In genomic region chr9:104269349-104269871, GRCm38 (mm10) we compare ENCODE assay signal across 8 mouse cellular contexts. TPM values are rescaled to one million over a fixed set of nuclear protein-coding genes. Genes with fewer than 3 reads are reported as not detected.
DNase-seq lines count a peak whose midpoint lies in the region; ATAC-seq lines count a peak whose summit lies in the region.

No protein-coding gene starts in this region.

- no peaks in the 10 kb centered on the region for H3K36me3 ChIP-seq in midbrain, embryonic 11.5 days (ENCODE audit: control insufficient read depth, insufficient read depth, low read length)
- no peaks in the 10 kb centered on the region for H3K36me3 ChIP-seq in midbrain, embryonic 16.5 days (ENCODE audit: control insufficient read depth, insufficient read depth, low read length)
- no peaks in the 10 kb centered on the region for H3K36me3 ChIP-seq in liver, embryonic 12.5 days
- H3K36me3 ChIP-seq in stomach, embryonic 15.5 days, result no peaks in the 10 kb centered on the region

- no peaks in the 10 kb centered on the region for H3K9me3 ChIP-seq in midbrain, embryonic 11.5 days (ENCODE audit: control insufficient read depth, low read length)
- no peaks in the 10 kb centered on the region for H3K9me3 ChIP-seq in midbrain, embryonic 16.5 days (replicated peaks; ENCODE audit: control insufficient read depth, low read length, poor library complexity, severe bottlenecking)
- no peaks in the 10 kb centered on the region for H3K9me3 ChIP-seq in liver, embryonic 12.5 days (replicated peaks)
- H3K9me3 ChIP-seq in stomach, embryonic 15.5 days, result no peaks in the 10 kb centered on the region

- peak; percentile 42; the same call in 1 of the 2 replicates for ATAC-seq in midbrain, embryonic 11.5 days (ENCODE audit: low FRiP score)
- ATAC-seq in midbrain, embryonic 16.5 days, result no peak
- ATAC-seq in liver, embryonic 12.5 days, result no peak
- peak; percentile 66; the same call in 1 of the 2 replicates for ATAC-seq in stomach, embryonic 15.5 days (ENCODE audit: insufficient read depth, low FRiP score, low read depth)
- no peak for ATAC-seq in cerebellum, adult (ENCODE audit: insufficient number of reproducible peaks, low FRiP score, low TSS enrichment)

- no peaks in the 10 kb centered on the region for H3K27me3 ChIP-seq in midbrain, embryonic 11.5 days (ENCODE audit: control insufficient read depth, insufficient read depth, low read length)
- no peaks in the 10 kb centered on the region; the same call in 1 of the 2 replicates for H3K27me3 ChIP-seq in midbrain, embryonic 16.5 days (ENCODE audit: control insufficient read depth, insufficient read depth, low read depth, low read length)
- H3K27me3 ChIP-seq in liver, embryonic 12.5 days (replicated peaks), result no peaks in the 10 kb centered on the region
- no peaks in the 10 kb centered on the region for H3K27me3 ChIP-seq in stomach, embryonic 15.5 days (replicated peaks)

- H3K4me3 ChIP-seq in midbrain, embryonic 11.5 days (ENCODE audit: low read depth, low read length), result no peak overlapping the region
- H3K4me3 ChIP-seq in midbrain, embryonic 16.5 days (ENCODE audit: low read depth, low read length), result no peak overlapping the region
- no peak overlapping the region for H3K4me3 ChIP-seq in liver, embryonic 12.5 days
- H3K4me3 ChIP-seq in stomach, embryonic 15.5 days (replicated peaks), result no peak overlapping the region

- H3K27ac ChIP-seq in midbrain, embryonic 11.5 days (ENCODE audit: low read depth, low read length), result peak overlapping the region; percentile 20; the same call in 1 of the 2 replicates
- no peak overlapping the region for H3K27ac ChIP-seq in midbrain, embryonic 16.5 days (ENCODE audit: low read length)
- no peak overlapping the region for H3K27ac ChIP-seq in liver, embryonic 12.5 days
- H3K27ac ChIP-seq in stomach, embryonic 15.5 days, result no peak overlapping the region

- no peak overlapping the region for H3K4me2 ChIP-seq in midbrain, embryonic 11.5 days
- no peak overlapping the region for H3K4me2 ChIP-seq in midbrain, embryonic 16.5 days (ENCODE audit: low read length)
- peak overlapping the region; percentile 25 for H3K4me2 ChIP-seq in liver, embryonic 12.5 days
- H3K4me2 ChIP-seq in stomach, embryonic 15.5 days, result peak overlapping the region; percentile 8; the same call in 1 of the 2 replicates

- DNase-seq in frontal cortex, adult 2 months (ENCODE audit: extremely low spot score in 1 of 2, low spot score in 1 of 2), result peak; percentile 55 to 64
- DNase-seq in frontal cortex, postnatal 10 days (ENCODE audit: low spot score in 2 of 2), result no peak
- no peak for DNase-seq in midbrain, embryonic 11.5 days (ENCODE audit: low spot score, missing footprints)
- DNase-seq in ovary, postnatal 36 days (ENCODE audit: low spot score), result no peak

- WGBS in midbrain, embryonic 11.5 days, result 38% methylated on average over 10 of the region's 10 CpGs
- WGBS in midbrain, embryonic 16.5 days, result 29% methylated on average over 10 of the region's 10 CpGs
- WGBS in liver, embryonic 12.5 days (ENCODE audit: insufficient replicate concordance), result 22% methylated on average over 10 of the region's 10 CpGs
- WGBS in stomach, embryonic 15.5 days, result 16% methylated on average over 10 of the region's 10 CpGs

- H3K9ac ChIP-seq in midbrain, embryonic 11.5 days (ENCODE audit: low read length), result 0 out of 2 replicates have a peak overlapping the region, but pooled peaks have one; percentile 2
- no peak overlapping the region for H3K9ac ChIP-seq in midbrain, embryonic 16.5 days (ENCODE audit: low read depth, low read length)
- H3K9ac ChIP-seq in liver, embryonic 12.5 days, result no peak overlapping the region
- no peak overlapping the region for H3K9ac ChIP-seq in stomach, embryonic 15.5 days

- no peaks in the 10 kb centered on the region for H3K4me1 ChIP-seq in midbrain, embryonic 11.5 days (ENCODE audit: control insufficient read depth, insufficient read depth, low read length)
- H3K4me1 ChIP-seq in midbrain, embryonic 16.5 days (ENCODE audit: control insufficient read depth, insufficient read depth, low read length), result no peaks in the 10 kb centered on the region
- peaks cover 6% of the 10 kb centered on the region; the same call in 1 of the 2 replicates for H3K4me1 ChIP-seq in liver, embryonic 12.5 days
- H3K4me1 ChIP-seq in stomach, embryonic 15.5 days, result no peaks in the 10 kb centered on the region

RNA-seq across cellular contexts. Expression of gene Dnajc13, which starts 6.7 kb away (rescaled TPM):
- polyA plus RNA-seq in frontal cortex, adult 2 months (2012; rRNA removed), result 66.2 and 79.7 TPM in 2 replicates
- 22.9 and 25.8 TPM in 2 replicates for polyA plus RNA-seq in midbrain, embryonic 11.5 days (2014; fragmentation: Nextera tagmentation; extraction: Ambion mirVana)
- polyA plus RNA-seq in midbrain, embryonic 16.5 days (2015; fragmentation: Nextera tagmentation; extraction: Ambion mirVana), result 20.0 and 21.0 TPM in 2 replicates
- 11.6 and 12.1 TPM in 2 replicates for polyA plus RNA-seq in liver, embryonic 12.5 days (2016; fragmentation: Nextera tagmentation; extraction: Ambion mirVana)
- 18.3 and 18.9 TPM in 2 replicates for polyA plus RNA-seq in stomach, embryonic 15.5 days (2015; fragmentation: Nextera tagmentation; extraction: Ambion mirVana)

Comparison
In these comparisons a context has a peak if more than half of its experiments do, and no peak if none do; other contexts are left out.
1. DNase-seq: peak in frontal cortex, adult 2 months (2 of 2); none in frontal cortex, postnatal 10 days (0 of 2), midbrain, embryonic 11.5 days (single experiment) and ovary, postnatal 36 days (single experiment).
2. ATAC-seq: peak in midbrain, embryonic 11.5 days (single experiment) and stomach, embryonic 15.5 days (single experiment); none in midbrain, embryonic 16.5 days (single experiment), liver, embryonic 12.5 days (single experiment) and cerebellum, adult (single experiment).
3. H3K4me2 ChIP-seq: peak in liver, embryonic 12.5 days (single experiment) and stomach, embryonic 15.5 days (single experiment); none in midbrain, embryonic 11.5 days (single experiment) and midbrain, embryonic 16.5 days (single experiment).